Mouse (Mus musculus): Measurements from ENCODE around the gene Xpo4. TPM values are rescaled to one million over a fixed set of nuclear protein-coding genes. Genes with fewer than 3 reads are reported as not detected.
A peak's percentile ranks its signal among the peaks of the same experiment; 100 is the strongest.

Gene Xpo4
- polyA plus RNA-seq, 1 experiment from 2014 or later: 23.0 TPM

GRCm38 (mm10) chr14:57705075-57705474, 39.8 kb upstream of the Xpo4 start:
- no peak overlapping the region for H3K4me2 ChIP-seq (ENCODE audit: low read depth, low read length)
- H3K4me1 ChIP-seq (ENCODE audit: control insufficient read depth, insufficient read depth, low read length): peaks cover 13% of the 10 kb centered on the region; the same call in 1 of the 2 replicates
- no peak overlapping the region for H3K27ac ChIP-seq (replicated peaks; ENCODE audit: low read depth, low read length)
- ATAC-seq (ENCODE audit: low read depth): no peak
- WGBS: 89% methylated on average over 4 of the region's 4 CpGs
- H3K9ac ChIP-seq (ENCODE audit: low read depth, low read length): no peak overlapping the region
- no peak for DNase-seq (ENCODE audit: low spot score)
- no peaks in the 10 kb centered on the region for H3K27me3 ChIP-seq (replicated peaks; ENCODE audit: control insufficient read depth, insufficient read depth, low read length)
- H3K9me3 ChIP-seq (ENCODE audit: control insufficient read depth, low read length): no peaks in the 10 kb centered on the region
- H3K4me3 ChIP-seq (ENCODE audit: low read depth, low read length): no peak overlapping the region
- H3K36me3 ChIP-seq (ENCODE audit: control insufficient read depth, insufficient read depth, low read length): peaks cover 30% of the 10 kb centered on the region; the same call in 1 of the 2 replicates

DNA sequence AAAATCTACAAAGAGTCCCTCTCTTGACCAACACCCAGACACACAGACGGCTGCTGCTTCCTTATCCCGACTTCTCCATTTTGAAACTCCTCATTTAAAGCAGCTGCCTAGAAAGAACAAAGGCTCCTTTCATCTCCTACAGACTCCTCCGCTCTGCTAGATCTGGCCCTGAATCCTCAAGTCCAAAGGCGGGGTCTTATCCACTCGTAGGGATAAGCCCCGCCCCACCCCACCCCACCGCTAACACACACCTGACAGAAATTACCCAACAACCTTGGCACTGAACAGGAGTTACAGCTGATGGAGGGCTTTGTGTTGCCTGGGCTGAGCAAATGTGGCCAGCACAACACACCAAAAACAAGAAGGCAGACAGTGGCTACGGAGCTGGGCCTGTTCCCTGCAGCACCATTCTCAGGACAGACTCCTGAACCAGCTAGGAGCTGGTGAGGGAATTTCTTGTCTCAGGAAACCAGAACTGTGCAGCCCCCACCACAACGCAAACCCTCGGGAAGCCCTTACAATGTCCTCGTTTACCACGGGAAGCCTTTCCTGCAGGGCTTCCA, 36.8 kb upstream of the Xpo4 start:
- H3K27ac ChIP-seq (replicated peaks; ENCODE audit: low read depth, low read length): 0 out of 2 replicates have a peak overlapping the region, but pooled peaks have one; percentile 23
- no peaks in the 10 kb centered on the region for H3K9me3 ChIP-seq (ENCODE audit: control insufficient read depth, low read length)
- H3K4me2 ChIP-seq (ENCODE audit: low read depth, low read length): no peak overlapping the region
- 43% methylated on average over 12 of the region's 12 CpGs for WGBS
- peak; percentile 72 for DNase-seq (ENCODE audit: low spot score)
- H3K4me1 ChIP-seq (ENCODE audit: control insufficient read depth, insufficient read depth, low read length): peaks cover 4% of the 10 kb centered on the region; the same call in 1 of the 2 replicates
- H3K36me3 ChIP-seq (ENCODE audit: control insufficient read depth, insufficient read depth, low read length): peaks cover 54% of the 10 kb centered on the region
- ATAC-seq (ENCODE audit: low read depth): peak; percentile 42; the same call in 1 of the 2 replicates
- H3K27me3 ChIP-seq (replicated peaks; ENCODE audit: control insufficient read depth, insufficient read depth, low read length): no peaks in the 10 kb centered on the region
- no peak overlapping the region for H3K9ac ChIP-seq (ENCODE audit: low read depth, low read length)
- no peak overlapping the region for H3K4me3 ChIP-seq (ENCODE audit: low read depth, low read length)

DNA sequence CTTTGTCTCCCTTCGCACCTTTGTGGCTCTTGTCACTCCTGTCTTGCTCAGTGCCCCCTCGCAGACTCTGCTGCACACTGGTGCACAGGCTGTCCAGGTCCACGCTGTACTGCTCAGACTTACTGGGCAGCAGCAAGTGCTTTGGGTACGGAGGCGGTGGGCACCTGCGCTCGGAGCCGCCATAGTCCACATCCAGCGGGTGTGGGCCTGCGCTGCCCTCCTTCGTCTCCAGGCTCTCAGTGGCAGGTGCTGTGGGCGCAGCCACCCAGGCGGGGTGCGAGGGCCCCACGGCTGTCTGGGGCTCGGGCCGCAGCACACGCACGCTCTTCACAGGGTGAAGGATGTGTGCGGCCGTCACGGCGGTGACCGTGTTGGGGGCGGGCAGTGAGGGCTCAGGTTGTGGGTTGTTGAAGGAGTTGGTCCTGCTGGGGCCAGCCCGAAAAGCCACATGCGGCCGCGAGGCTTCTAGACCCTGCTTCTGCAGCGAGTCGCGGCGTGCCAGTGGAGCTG, 34.3 kb upstream of the Xpo4 start:
- Histone ChIP-seq H3K9me3 (ENCODE audit: control insufficient read depth, low read length) (no peaks in the 10 kb centered on the region), H3K9ac (ENCODE audit: low read depth, low read length) (no peak overlapping the region), H3K27me3 (replicated peaks; ENCODE audit: control insufficient read depth, insufficient read depth, low read length) (no peaks in the 10 kb centered on the region), H3K27ac (replicated peaks; ENCODE audit: low read depth, low read length) (no peak overlapping the region), H3K4me2 (ENCODE audit: low read depth, low read length) (no peak overlapping the region), H3K4me1 (ENCODE audit: control insufficient read depth, insufficient read depth, low read length) (no peaks in the 10 kb centered on the region), H3K4me3 (ENCODE audit: low read depth, low read length) (no peak overlapping the region), H3K36me3 (ENCODE audit: control insufficient read depth, insufficient read depth, low read length) (peaks cover 67% of the 10 kb centered on the region)
- DNase-seq (ENCODE audit: low spot score) (no peak), ATAC-seq (ENCODE audit: low read depth) (no peak)
- WGBS: 96% methylated on average over 20 of the region's 33 CpGs

GRCm38 (mm10) chr14:57699016-57699415, 33.8 kb upstream of the Xpo4 start:
- H3K36me3 ChIP-seq (ENCODE audit: control insufficient read depth, insufficient read depth, low read length): peaks cover 72% of the 10 kb centered on the region
- H3K4me3 ChIP-seq (ENCODE audit: low read depth, low read length): no peak overlapping the region
- H3K4me2 ChIP-seq (ENCODE audit: low read depth, low read length): no peak overlapping the region
- H3K9me3 ChIP-seq (ENCODE audit: control insufficient read depth, low read length): no peaks in the 10 kb centered on the region
- DNase-seq (ENCODE audit: low spot score): no peak
- no peaks in the 10 kb centered on the region for H3K27me3 ChIP-seq (replicated peaks; ENCODE audit: control insufficient read depth, insufficient read depth, low read length)
- no peak overlapping the region for H3K9ac ChIP-seq (ENCODE audit: low read depth, low read length)
- 88% methylated on average over 10 of the region's 10 CpGs for WGBS
- ATAC-seq (ENCODE audit: low read depth): no peak
- H3K27ac ChIP-seq (replicated peaks; ENCODE audit: low read depth, low read length): no peak overlapping the region
- no peaks in the 10 kb centered on the region for H3K4me1 ChIP-seq (ENCODE audit: control insufficient read depth, insufficient read depth, low read length)

- Histone ChIP-seq H3K27me3 (replicated peaks; ENCODE audit: control insufficient read depth, insufficient read depth, low read length) (no peaks in the 10 kb centered on the region), H3K9ac (ENCODE audit: low read depth, low read length) (no peak overlapping the region), H3K36me3 (ENCODE audit: control insufficient read depth, insufficient read depth, low read length) (peaks cover 85% of the 10 kb centered on the region), H3K4me3 (ENCODE audit: low read depth, low read length) (no peak overlapping the region), H3K4me1 (ENCODE audit: control insufficient read depth, insufficient read depth, low read length) (no peaks in the 10 kb centered on the region), H3K27ac (replicated peaks; ENCODE audit: low read depth, low read length) (no peak overlapping the region), H3K4me2 (ENCODE audit: low read depth, low read length) (no peak overlapping the region), H3K9me3 (ENCODE audit: control insufficient read depth, low read length) (no peaks in the 10 kb centered on the region)
- DNase-seq (ENCODE audit: low spot score): peak; percentile 25
- 92% methylated on average over 15 of the region's 15 CpGs for WGBS
- no peak for ATAC-seq (ENCODE audit: low read depth)
These were observed 30.8 kb upstream of the Xpo4 start for GRCm38 (mm10) chr14:57696066-57696465.

DNA sequence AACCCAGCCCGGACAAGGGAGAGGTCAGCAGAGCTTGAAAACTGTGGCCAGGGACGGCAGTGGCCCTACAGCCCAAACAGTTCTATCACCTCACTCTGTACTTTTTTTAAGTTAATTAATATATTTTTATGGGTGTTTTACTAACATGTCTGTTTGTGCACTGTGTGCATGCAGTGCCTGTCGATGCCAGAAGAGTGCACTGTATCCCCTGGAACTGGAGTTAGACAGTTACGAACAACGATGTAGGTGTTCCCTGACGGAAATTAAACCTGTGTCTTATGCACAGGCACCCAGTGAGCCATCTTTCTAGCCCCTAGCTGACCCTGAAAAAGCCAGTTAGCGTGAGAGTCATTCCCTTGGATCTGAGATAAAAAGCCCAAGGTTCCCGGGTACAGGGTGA, 30.3 kb upstream of the Xpo4 start:
- no peaks in the 10 kb centered on the region for H3K27me3 ChIP-seq (replicated peaks; ENCODE audit: control insufficient read depth, insufficient read depth, low read length)
- 87% methylated on average over 8 of the region's 8 CpGs for WGBS
- DNase-seq (ENCODE audit: low spot score): peak; percentile 13
- H3K27ac ChIP-seq (replicated peaks; ENCODE audit: low read depth, low read length): no peak overlapping the region
- no peak overlapping the region for H3K9ac ChIP-seq (ENCODE audit: low read depth, low read length)
- H3K4me1 ChIP-seq (ENCODE audit: control insufficient read depth, insufficient read depth, low read length): no peaks in the 10 kb centered on the region
- no peaks in the 10 kb centered on the region for H3K9me3 ChIP-seq (ENCODE audit: control insufficient read depth, low read length)
- H3K4me2 ChIP-seq (ENCODE audit: low read depth, low read length): no peak overlapping the region
- H3K4me3 ChIP-seq (ENCODE audit: low read depth, low read length): no peak overlapping the region
- peaks cover 88% of the 10 kb centered on the region for H3K36me3 ChIP-seq (ENCODE audit: control insufficient read depth, insufficient read depth, low read length)
- no peak for ATAC-seq (ENCODE audit: low read depth)

GRCm38 (mm10) chr14:57694246-57694645, 29.0 kb upstream of the Xpo4 start:
- H3K36me3 ChIP-seq (ENCODE audit: control insufficient read depth, insufficient read depth, low read length): peaks cover 88% of the 10 kb centered on the region
- DNase-seq (ENCODE audit: low spot score) (no peak), ATAC-seq (ENCODE audit: low read depth) (no peak)
- 85% methylated on average over 16 of the region's 16 CpGs for WGBS
- H3K4me1 ChIP-seq (ENCODE audit: control insufficient read depth, insufficient read depth, low read length): no peaks in the 10 kb centered on the region
- H3K4me3 ChIP-seq (ENCODE audit: low read depth, low read length): no peak overlapping the region
- H3K9ac ChIP-seq (ENCODE audit: low read depth, low read length): no peak overlapping the region
- H3K4me2 ChIP-seq (ENCODE audit: low read depth, low read length): no peak overlapping the region
- no peak overlapping the region for H3K27ac ChIP-seq (replicated peaks; ENCODE audit: low read depth, low read length)
- H3K9me3 ChIP-seq (ENCODE audit: control insufficient read depth, low read length): no peaks in the 10 kb centered on the region
- no peaks in the 10 kb centered on the region for H3K27me3 ChIP-seq (replicated peaks; ENCODE audit: control insufficient read depth, insufficient read depth, low read length)

- no peak overlapping the region for H3K4me3 ChIP-seq (ENCODE audit: low read depth, low read length)
- no peaks in the 10 kb centered on the region for H3K4me1 ChIP-seq (ENCODE audit: control insufficient read depth, insufficient read depth, low read length)
- peaks cover 87% of the 10 kb centered on the region for H3K36me3 ChIP-seq (ENCODE audit: control insufficient read depth, insufficient read depth, low read length)
- 93% methylated on average over 17 of the region's 17 CpGs for WGBS
- H3K27me3 ChIP-seq (replicated peaks; ENCODE audit: control insufficient read depth, insufficient read depth, low read length): no peaks in the 10 kb centered on the region
- ATAC-seq (ENCODE audit: low read depth): no peak
- no peak for DNase-seq (ENCODE audit: low spot score)
- H3K27ac ChIP-seq (replicated peaks; ENCODE audit: low read depth, low read length): no peak overlapping the region
- H3K9ac ChIP-seq (ENCODE audit: low read depth, low read length): no peak overlapping the region
- H3K4me2 ChIP-seq (ENCODE audit: low read depth, low read length): no peak overlapping the region
- H3K9me3 ChIP-seq (ENCODE audit: control insufficient read depth, low read length): no peaks in the 10 kb centered on the region
These were observed 27.4 kb upstream of the Xpo4 start for GRCm38 (mm10) chr14:57692517-57693130.

GRCm38 (mm10) chr14:57691316-57691715, 26.1 kb upstream of the Xpo4 start:
- Histone ChIP-seq H3K9me3 (ENCODE audit: control insufficient read depth, low read length) (no peaks in the 10 kb centered on the region), H3K4me1 (ENCODE audit: control insufficient read depth, insufficient read depth, low read length) (no peaks in the 10 kb centered on the region), H3K36me3 (ENCODE audit: control insufficient read depth, insufficient read depth, low read length) (peaks cover 75% of the 10 kb centered on the region), H3K9ac (ENCODE audit: low read depth, low read length) (no peak overlapping the region), H3K27ac (replicated peaks; ENCODE audit: low read depth, low read length) (no peak overlapping the region), H3K27me3 (replicated peaks; ENCODE audit: control insufficient read depth, insufficient read depth, low read length) (no peaks in the 10 kb centered on the region), H3K4me3 (ENCODE audit: low read depth, low read length) (no peak overlapping the region), H3K4me2 (ENCODE audit: low read depth, low read length) (no peak overlapping the region)
- no peak for DNase-seq (ENCODE audit: low spot score)
- ATAC-seq (ENCODE audit: low read depth): no peak
- WGBS: 95% methylated on average over 24 of the region's 24 CpGs

All from embryonic facial prominence, embryonic 14.5 days (tissue).